Mouse (Mus musculus) Patski (cell line): ENCODE data around the gene Gramd1a. TPM values are rescaled to one million over a fixed set of nuclear protein-coding genes. Genes with fewer than 3 reads are reported as not detected.

Experiments used
- ATAC-seq: fragments of 100-300 bp; one replicate; pipeline ENCODE4 v1.8.0; 2021
- CTCF ChIA-PET: fragments of 350-600 bp; sonication (Branson Sonifier 250); formaldehyde crosslinking; loops from one replicate; lab custom pipeline; 2022; ENCODE audit warnings: inconsistent platforms; lab: Charles Lee
- POLR2A ChIA-PET: fragments of 350-600 bp; sonication (Branson Sonifier 250); formaldehyde crosslinking; loops from one replicate; lab custom pipeline; 2022; ENCODE audit warnings: antibody characterized with exemption, inconsistent platforms; lab: Charles Lee
- DNase-seq: peaks from one replicate; pipeline ENCODE4 v3.0.0-alpha.2; 2011; ENCODE audit warnings: low read depth, low spot score
- H3K27me3 ChIP-seq: fragments of 371-371 bp; one replicate; pipeline ENCODE4 v1.5.1; 2021
- CTCF ChIP-seq: fragments of 100-300 bp; IDR thresholded peaks from one replicate; pipeline ENCODE4 v1.5.1; 2021
- in situ Hi-C: fragments of 300-500 bp; cut with MboI; formaldehyde crosslinking; loops from 3 replicates; pipeline ENCODE4 v1.11.1; 2018; ENCODE audit warnings: low pct_unique_long_range_greater_than_20kb, mixed read lengths
- polyA plus RNA-seq: library from polyadenylated mRNA; unstranded; gene quantifications from one replicate; pipeline ENCODE4 v1.2.3, GENCODE M21; 2021

Gramd1a gene
- polyA plus RNA-seq, result 48.2 TPM

DNA sequence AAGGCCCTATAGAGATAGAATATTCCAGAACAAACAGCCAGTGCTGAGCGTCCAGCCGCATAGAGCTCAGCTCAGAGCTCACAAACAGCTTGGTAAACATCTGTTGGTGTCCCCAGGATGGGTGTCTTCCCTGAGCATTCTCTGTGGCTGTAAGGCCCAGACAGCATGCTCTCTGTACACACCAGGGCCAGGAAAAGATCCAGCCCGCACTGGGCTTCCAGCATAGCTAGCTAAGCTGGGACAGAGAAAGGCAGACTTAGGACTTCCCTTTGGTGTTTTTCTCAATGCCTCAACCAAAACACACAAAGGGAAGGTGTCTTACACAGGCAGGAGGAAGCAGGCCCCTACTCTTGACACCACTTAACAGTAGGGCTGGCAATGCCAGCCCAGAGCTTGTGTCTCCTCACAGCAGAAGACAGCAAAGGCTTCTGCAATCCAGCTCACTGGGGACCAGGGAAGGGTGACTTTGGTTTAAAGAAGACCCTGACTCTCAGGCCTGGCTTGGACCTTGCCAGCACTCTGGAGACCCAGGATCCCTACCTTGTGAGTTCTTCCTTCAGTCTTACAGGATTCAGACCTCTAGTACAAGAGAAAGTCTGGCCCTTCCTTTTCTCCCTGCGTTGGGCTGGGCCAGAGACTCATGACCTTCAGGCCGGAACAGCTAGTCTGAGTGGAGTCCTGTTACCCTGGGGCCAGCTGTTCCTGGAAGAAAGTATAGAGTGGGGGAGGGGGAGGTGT lies at the start of gene Gramd1a:
Gramd1a (minus strand) TSS at position 601 of the 738 bp plus-strand sequence.
- no peak for DNase-seq
- in situ Hi-C loops, result no loop called here
- no peak for ATAC-seq

DNA sequence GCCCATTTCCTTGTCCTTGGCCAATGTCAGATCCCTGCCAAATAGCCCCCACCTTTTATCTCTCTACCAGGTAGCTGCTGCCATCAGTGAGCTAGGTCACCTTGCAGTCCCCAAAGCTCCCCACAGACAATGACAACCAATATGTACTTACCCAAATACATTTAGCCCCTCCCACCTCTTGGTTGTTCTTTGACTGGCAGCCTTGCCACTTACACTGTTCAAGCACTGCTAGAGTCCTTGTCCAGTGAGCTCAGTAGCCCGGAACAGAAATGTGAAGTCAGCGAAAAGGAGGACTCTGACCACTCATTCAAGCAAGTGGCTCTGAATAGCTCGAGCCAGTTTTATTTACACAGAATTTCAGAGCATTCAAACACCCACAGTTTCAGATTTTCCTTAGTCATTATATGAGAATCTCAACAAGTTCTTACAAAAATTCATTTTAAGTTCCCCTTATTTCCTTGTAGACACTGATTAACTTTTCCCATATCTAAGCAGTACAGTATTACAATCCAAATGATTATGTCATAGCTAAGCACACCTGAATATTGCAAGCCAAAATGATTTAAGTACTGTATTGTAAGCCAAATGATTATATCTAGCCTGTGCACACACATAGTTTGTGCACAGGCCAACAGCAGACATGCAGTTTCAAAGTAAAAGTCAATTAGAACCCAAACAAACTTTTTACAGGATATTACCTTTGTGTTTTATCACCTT lies 40.1 kb upstream of the Gramd1a start:
- CTCF ChIA-PET, result no interaction called here
- in situ Hi-C loops, result no loop called here
- POLR2A ChIA-PET, result no interaction called here
- ATAC-seq (no peak), DNase-seq (no peak)
- no peaks in the 10 kb centered on the region for H3K27me3 ChIP-seq
- TF ChIP-seq CTCF, result no peak

More for the DNA sequence above, at the start of gene Gramd1a:
- ChIA-PET CTCF (interaction anchor here (1.0 kb wide), 1 partner anchor 58 kb away, joined by 5 read pairs; no protein-coding TSS in a partner anchor), POLR2A (no interaction called here)
- TF ChIP-seq CTCF, result no peak
- H3K27me3 ChIP-seq, result no peaks in the 10 kb centered on the region

DNA sequence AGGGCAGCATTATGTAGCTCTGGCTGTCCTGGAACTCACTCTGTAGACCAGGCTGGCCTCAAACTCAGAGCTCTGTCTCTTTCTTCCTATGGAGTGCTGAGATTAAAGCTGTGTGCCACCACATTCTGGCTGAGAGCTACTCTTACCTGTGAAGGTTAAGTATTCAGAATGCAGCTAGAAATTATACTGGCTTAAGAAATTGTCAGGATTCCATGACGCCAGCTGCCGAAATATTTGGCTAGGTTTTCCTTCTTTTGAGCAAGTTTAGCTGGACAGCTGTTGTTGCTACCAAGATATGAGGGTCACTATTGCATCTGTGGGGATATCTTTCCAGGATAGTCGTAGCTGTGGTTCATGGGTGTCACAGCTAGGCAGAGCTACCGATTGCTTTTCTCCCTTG lies 29.0 kb upstream of the Gramd1a start:
- TF ChIP-seq CTCF, result no peak
- ChIA-PET POLR2A (no interaction called here), CTCF (interaction anchor here (1.8 kb wide), 1 partner anchor 11 kb away, joined by 6 read pairs; no protein-coding TSS in a partner anchor)
- peaks cover 7% of the 10 kb centered on the region for H3K27me3 ChIP-seq
- no peak for ATAC-seq
- no peak for DNase-seq
- in situ Hi-C loops, result loop anchor here (5.0 kb wide), 1 partner anchor 83 kb away; no protein-coding TSS in a partner anchor

GRCm38 (mm10) chr7:31182863-31183262 lies 27.2 kb upstream of the Gramd1a start:
- ATAC-seq (no peak), DNase-seq (no peak)
- ChIA-PET POLR2A (no interaction called here), CTCF (interaction anchor here (1.8 kb wide), 1 partner anchor 9 kb away, joined by 6 read pairs; no protein-coding TSS in a partner anchor)
- peaks cover 10% of the 10 kb centered on the region for H3K27me3 ChIP-seq
- TF ChIP-seq CTCF, result peak; percentile 42
- in situ Hi-C loops, result no loop called here

- DNase-seq, result peak; percentile 3
- ChIA-PET POLR2A (no interaction called here), CTCF (interaction anchor here (0.6 to 1.9 kb wide), 7 partner anchors 9 to 84 kb away, joined by 3 to 8 read pairs (median 4); no protein-coding TSS in a partner anchor)
- TF ChIP-seq CTCF, result peak; percentile 89
- in situ Hi-C loops, result loop anchor here (5.0 kb wide), 1 partner anchor 45 kb away; no protein-coding TSS in a partner anchor
- peaks cover 3% of the 10 kb centered on the region for H3K27me3 ChIP-seq
- peak; percentile 87 for ATAC-seq
Observed at GRCm38 (mm10) chr7:31176886-31177763, 21.4 kb upstream of the Gramd1a start.

GRCm38 (mm10) chr7:31175096-31175495 lies 19.4 kb upstream of the Gramd1a start:
- peaks cover 9% of the 10 kb centered on the region for H3K27me3 ChIP-seq
- in situ Hi-C loops, result loop anchor here (5.0 kb wide), 1 partner anchor 43 kb away; no protein-coding TSS in a partner anchor
- DNase-seq (no peak), ATAC-seq (no peak)
- ChIA-PET CTCF (interaction anchor here (2.0 kb wide), 1 partner anchor 9 kb away, joined by 6 read pairs; no protein-coding TSS in a partner anchor), POLR2A (interaction anchor here (1.1 kb wide), 1 partner anchor 10 kb away, joined by 4 read pairs; no protein-coding TSS in a partner anchor)
- no peak for TF ChIP-seq CTCF

- peaks cover 9% of the 10 kb centered on the region for H3K27me3 ChIP-seq
- CTCF ChIA-PET, result interaction anchor here (0.6 to 2.0 kb wide), 2 partner anchors 9 to 34 kb away, joined by 3 to 6 read pairs; no protein-coding TSS in a partner anchor
- in situ Hi-C loops, result no loop called here
- ATAC-seq (no peak), DNase-seq (no peak)
- POLR2A ChIA-PET, result interaction anchor here (1.1 kb wide), 1 partner anchor 9 kb away, joined by 4 read pairs; no protein-coding TSS in a partner anchor
- TF ChIP-seq CTCF, result no peak
Observed at GRCm38 (mm10) chr7:31174466-31174865, 18.8 kb upstream of the Gramd1a start.

DNA sequence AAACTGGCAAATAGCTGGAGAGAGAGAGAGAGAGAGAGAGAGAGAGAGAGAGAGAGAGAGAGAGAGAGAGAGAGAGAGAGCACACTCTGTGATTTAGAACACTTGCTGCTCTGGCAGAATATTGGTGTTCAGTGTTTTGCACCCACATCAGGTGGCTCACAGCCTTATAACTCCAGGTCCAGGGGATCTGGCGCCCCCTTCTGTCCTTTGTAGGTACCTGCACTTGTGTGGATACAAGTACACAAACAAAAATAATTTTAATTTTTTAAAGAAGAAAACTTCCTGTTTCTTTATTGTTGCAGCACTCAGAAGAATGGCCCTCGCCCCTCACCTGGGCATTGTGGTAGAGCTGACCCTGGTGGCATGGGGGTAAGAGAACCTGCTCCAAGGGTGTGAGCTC lies 16.5 kb upstream of the Gramd1a start:
- peak; percentile 52 for ATAC-seq
- TF ChIP-seq CTCF, result peak; percentile 80
- CTCF ChIA-PET, result interaction anchor here (0.7 to 2.2 kb wide), 4 partner anchors 15 to 32 kb away, joined by 4 to 5 read pairs (median 4); no protein-coding TSS in a partner anchor
- DNase-seq, result no peak
- in situ Hi-C loops, result no loop called here
- peaks cover 14% of the 10 kb centered on the region for H3K27me3 ChIP-seq
- POLR2A ChIA-PET, result no interaction called here

- DNase-seq, result no peak
- POLR2A ChIA-PET, result no interaction called here
- TF ChIP-seq CTCF, result no peak
- CTCF ChIA-PET, result interaction anchor here (1.1 kb wide), 1 partner anchor 112 kb away, joined by 3 read pairs; the partner anchor contains the start of gene Lgi4
- H3K27me3 ChIP-seq, result peaks cover 14% of the 10 kb centered on the region
- in situ Hi-C loops, result no loop called here
- no peak for ATAC-seq
Observed at GRCm38 (mm10) chr7:31170520-31170919, 14.8 kb upstream of the Gramd1a start.
